Mouse (Mus musculus) erythroid progenitor cell, adult 5-6 weeks (primary cell): ENCODE results near the gene Pax7. TPM values are rescaled to one million over a fixed set of nuclear protein-coding genes. Genes with fewer than 3 reads are reported as not detected.

Source experiments
- ATAC-seq: replicated peaks from 2 replicates; pipeline ENCODE4 v1.8.0; 2016; ENCODE audit warnings: moderate number of reproducible peaks, mild to moderate bottlenecking, moderate TSS enrichment, inconsistent platforms; ENCODE audit not compliant: poor library complexity, low FRiP score, severe bottlenecking
- total RNA-seq, 2 experiments: library from RNA; stranded (forward) in 1 of 2; stranded (reverse) in 1 of 2; fragments of 150-400 nt in 1 of 2; fragments of 186-747, 209-891 nt in 1 of 2; gene quantifications; 2 replicates each; pipeline versions ENCODE4 v1.2.3 to v1.2.4; 2015 to 2017; ENCODE audit warnings: low replicate concordance in 2 of 2

Gene Pax7
- total RNA-seq, 2 experiments from 2014 or later, result not detected

DNA sequence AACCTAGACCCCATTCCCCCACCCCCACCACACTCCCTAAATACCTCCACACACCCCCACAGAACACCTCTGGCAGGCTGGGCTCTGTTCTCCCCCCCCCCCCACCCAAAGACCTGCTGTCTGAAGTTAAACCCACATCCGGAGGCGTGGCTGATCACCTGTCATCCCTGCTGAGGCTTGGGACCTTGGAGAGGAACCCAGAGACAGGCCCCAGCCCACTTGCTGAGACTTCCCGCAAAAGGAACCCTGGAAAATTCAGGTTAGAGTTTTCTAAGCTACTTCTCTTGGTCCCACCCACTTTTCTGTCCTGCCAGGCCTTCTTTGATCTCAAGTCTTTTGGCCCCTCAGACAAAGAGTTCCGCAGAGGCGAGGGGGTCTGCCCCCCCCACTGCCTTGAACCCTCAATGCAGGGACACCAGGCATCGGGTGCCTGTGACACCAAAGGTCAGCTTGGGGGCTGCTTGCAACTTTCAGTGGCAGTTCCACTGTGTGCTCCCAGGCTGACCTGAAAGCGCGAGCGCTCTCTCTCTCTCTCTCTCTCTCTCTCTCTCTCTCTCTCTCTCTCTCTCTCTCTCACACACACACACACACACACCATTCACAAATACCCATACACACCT lies 13.8 kb downstream of the Pax7 start:
- no peak for ATAC-seq

DNA sequence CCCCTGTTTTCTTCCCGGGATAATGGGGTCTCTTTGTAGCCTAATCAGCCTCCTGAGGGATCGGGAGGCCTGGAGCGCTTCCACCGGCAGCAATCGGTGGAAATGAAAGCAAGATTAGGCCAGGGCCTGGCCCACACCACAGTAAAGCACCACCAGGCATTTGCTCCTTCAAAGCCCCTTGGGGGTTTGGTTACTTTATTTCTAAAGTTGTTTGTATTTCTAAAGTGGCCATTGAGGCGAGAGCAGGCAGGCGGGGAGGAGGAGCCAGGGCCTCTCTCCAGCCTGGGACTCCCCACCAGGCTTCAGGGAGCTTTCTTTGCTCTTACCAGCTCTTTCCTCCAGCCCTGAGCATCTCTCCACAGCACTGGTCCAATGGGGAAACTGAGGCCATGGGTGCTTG lies 15.2 kb downstream of the Pax7 start:
- no peak for ATAC-seq

- no peak for ATAC-seq
Measured at GRCm38 (mm10) chr4:139813371-139813960, 19.9 kb downstream of the Pax7 start.

DNA sequence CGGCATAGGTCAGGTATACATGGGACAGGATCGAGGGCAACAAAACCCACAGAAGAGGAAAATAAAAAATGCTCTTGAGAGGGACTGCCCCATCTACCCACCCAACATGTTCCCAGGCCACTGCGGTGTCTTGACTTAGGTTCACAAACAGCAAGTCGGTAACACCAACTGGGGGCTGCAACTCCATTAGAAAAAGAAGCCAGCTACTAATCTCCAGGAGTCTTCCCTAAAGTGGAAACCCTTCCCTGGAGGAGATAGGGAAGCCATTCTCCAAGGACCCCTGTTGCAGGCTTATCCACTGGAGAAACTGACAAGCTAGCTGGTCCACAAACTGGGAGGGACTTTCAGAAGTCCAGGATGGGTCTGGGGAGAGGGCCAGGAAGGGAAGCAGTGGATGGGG lies 21.4 kb downstream of the Pax7 start:
- ATAC-seq, result no peak

GRCm38 (mm10) chr4:139811475-139811874 lies 21.9 kb downstream of the Pax7 start:
- ATAC-seq, result no peak

DNA sequence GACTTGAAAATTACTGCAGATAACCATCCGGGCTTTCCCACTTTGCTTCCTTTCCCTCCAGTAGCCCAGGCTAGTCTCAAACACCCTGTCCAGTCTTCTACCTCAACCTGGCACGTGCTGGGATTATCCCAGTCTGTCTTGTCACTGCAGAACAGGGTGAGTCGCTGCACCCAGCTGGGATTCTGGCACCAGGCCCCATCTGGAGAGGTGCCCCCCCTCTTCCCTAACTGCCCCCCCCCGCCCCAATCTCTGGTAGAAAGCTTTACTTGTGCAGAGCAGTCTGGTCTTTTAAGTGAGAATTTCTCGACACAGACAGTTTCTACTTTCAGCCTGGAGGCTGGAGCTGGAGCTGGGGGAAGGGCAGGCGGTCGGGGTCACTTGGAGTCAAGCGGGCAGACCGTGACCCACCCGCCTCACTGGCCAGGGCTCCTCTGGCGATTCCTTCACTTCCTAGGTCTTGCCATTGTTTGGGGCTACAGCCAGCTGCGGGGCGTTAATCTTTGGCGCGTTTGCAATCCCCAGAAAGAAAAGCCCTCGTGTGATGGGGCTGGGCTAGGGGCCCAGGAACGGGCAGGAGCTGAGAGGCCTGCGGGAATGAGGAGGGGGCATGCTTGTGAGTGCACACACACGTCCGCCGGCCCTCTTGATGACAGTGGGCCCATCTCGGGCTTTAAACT lies 22.4 kb downstream of the Pax7 start:
- ATAC-seq, result no peak

- no peak for ATAC-seq
Measured at GRCm38 (mm10) chr4:139809381-139809820, 23.9 kb downstream of the Pax7 start.

GRCm38 (mm10) chr4:139807820-139808219 lies 25.5 kb downstream of the Pax7 start:
- ATAC-seq, result no peak

- no peak for ATAC-seq
Measured at GRCm38 (mm10) chr4:139807191-139807808, 26.0 kb downstream of the Pax7 start.

DNA sequence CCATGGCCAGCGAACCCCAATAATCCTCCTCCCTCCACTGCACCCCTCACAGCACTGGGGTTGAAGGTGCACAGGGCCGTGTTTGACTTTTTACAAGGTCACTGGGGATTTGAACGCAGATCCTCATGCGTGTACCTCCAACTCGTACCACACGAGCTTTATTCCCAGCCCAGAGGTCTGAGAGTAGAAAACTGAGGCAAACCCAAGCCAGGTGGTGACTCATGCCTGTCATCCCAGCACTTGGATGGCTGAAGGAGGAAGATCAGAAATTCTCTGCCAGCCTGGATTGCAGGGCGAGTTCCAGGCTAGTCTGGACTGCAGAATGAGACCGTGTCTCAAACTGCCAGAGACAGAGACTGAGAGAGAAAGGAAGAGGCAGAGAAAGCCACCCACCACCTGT lies 28.4 kb downstream of the Pax7 start:
- no peak for ATAC-seq

DNA sequence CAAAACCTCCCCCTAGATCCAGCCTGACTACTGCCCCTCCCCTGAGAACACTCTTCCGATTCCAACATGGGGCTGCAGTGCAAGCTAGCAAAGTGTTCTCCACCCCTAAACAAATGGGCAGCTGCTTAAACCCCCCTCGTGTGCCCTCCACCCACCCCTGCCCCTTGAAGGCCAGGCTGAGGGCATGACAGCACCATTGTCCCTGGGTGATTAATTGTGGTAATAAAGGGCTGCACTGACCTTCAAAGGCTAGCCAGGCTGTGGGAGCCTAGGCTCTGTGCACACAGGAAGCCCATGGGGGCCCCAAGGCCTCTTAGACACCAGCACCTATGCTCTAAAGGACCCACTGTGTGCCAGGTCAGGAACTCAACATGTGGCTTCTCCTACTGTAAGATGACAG lies 29.3 kb downstream of the Pax7 start:
- no peak for ATAC-seq

DNA sequence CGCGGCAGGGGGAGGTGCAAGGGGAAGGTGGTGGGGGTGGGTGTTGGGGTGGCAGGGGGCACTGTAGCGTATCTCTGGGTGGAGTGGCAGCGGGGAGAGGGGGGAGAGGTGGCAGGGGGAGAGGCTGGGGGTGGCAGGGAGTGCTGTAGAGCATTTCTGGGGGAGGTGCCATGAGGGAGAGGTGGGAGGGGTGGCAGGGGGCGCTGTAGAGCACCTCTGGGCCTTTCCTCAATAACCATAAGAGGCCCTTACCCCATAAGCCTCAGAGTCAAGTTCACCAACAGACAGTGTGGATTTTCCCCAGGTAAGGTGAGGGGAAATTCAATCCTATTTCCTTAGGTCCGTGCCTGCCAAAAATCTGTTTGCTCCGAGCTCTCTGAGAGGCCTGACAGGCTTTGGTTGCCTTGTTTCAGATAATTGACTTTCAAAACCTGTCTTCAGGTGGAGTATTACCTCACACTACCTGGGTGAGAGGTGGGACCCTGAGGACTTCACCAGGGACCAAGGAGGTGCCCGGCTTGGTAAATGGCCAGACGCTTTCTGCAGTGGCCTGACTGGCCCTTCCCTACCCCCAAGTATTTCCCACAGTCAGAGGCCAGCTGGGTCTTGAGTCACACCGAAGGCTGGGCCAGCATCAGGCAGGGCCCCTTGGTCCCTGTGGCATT lies 33.8 kb downstream of the Pax7 start:
- ATAC-seq, result no peak

DNA sequence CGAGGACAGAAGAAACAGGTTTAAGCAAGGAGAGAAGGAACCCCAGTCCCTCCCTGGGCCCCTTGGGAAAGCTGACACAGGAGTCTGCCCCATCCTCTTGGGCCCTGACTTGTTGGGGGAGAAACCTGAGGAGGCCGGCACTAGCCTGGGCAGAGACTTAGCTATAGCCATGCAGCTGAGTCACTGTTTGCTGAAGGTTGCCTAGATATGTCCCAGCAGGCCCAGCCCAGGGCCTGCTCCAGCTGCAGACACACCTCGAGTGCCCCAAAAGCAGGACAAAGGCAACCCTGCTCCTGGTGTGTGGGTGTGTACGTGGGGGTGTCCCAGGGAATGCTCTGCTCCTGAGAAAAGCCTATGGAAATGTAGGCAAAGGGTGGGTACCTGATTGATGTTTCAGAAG lies 36.0 kb downstream of the Pax7 start:
- ATAC-seq, result no peak

- ATAC-seq, result no peak
Measured at GRCm38 (mm10) chr4:139796115-139796514, 37.2 kb downstream of the Pax7 start.

GRCm38 (mm10) chr4:139791168-139791567 lies 42.2 kb downstream of the Pax7 start:
- ATAC-seq, result no peak

DNA sequence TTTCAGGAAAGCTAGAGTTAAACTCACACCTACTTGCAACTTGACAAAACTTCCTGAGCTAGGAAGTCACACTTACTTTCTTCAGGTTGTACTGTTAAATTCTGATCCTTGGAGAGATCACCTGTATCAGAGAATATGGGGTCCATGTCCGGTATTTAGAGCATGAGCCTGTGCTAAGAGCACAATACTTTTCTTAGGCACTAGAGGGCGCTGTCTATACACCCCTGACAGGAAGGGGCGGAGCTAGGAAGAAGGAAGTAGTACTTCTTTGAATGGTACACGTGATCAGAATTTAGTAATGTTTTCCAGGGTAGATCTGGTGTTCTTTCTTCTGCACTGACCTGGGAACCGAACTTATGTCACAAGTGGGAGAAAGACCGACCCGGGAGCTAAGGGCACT lies 43.6 kb downstream of the Pax7 start:
- ATAC-seq, result no peak

GRCm38 (mm10) chr4:139782926-139783467 lies 50.3 kb downstream of the Pax7 start:
- no peak for ATAC-seq

DNA sequence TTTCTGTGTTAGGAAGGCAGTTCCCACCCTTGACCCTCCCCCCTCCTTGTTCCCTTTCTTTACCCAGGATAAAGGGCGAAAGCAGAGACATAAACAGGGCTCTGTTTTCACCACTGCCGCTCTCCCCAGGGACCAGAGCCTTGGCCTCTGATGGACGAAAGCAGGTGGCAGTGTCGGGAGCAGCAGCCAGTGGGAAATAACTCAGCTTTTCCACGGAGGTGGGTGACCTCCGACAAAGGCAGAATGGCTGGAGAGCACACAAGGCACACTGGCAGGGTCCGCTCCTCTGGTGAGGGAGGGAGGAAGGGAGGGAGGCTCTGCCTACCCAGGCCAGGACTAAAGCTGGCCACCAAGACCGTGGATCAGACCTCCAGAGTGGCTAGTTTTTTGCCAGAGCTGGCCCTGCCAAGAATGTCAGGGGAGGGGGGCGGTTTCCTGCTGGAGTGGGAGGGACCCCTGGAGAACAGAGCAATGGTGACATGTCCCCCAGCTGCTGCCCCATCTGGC lies 62.1 kb downstream of the Pax7 start:
- ATAC-seq, result no peak

- ATAC-seq, result no peak
Measured at GRCm38 (mm10) chr4:139767823-139768222, 65.5 kb downstream of the Pax7 start.

DNA sequence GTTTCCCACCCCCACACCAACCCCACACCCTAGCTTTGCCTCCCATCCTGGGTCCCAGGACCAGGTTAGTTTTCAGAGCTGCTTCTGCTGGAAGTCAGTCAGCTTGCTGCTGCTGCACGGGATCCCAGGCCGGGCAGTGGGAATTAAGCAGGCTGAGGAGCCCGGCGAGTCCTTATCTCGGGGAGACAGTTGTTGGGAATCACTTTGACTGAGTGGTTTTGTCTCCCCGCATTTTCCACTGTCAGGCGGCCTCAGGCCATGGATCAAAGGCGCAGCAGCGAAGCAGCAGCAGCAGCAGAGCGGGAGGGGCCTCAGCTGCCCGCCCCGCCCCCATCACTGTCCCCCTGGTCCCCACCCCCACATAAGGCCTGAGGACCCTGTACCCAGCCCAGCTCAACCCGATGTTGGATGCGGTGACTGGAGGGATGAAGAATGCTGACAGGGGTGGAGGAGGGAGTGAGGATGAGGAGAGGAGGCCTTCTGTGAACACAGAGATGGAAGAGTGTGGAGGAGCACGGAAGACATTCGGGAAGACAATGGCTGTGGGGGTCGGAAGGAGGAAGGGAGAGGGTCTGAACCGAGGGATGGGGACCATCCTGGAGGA lies 66.1 kb downstream of the Pax7 start:
- ATAC-seq, result no peak
